Comparison of ENCODE assay signal across 27 mouse cellular contexts in the genomic region with DNA sequence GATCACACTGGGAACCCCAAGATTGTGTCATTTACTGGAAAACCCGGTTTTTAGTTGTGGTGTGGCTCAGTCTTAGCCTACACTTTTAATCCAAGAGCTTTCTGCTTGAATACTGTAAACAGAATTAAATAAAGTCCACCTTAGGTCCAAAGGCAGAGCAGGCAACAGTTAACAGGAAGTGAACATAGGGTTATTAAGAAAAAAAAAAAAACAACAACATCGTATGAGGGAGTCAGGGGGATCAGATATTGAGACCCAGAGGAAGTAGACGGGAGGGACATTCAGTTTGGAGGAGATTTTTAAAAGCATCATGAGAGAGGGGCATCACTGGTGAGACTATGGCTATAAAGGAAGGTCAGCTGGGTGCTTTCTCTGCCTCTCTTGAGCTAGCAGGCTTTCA. TPM values are rescaled to one million over a fixed set of nuclear protein-coding genes. Genes with fewer than 3 reads are reported as not detected.
"Had no signal": no experiment of that assay in that cellular context is flagged by ENCODE, and none has a peak within 500 bp of the region (broad histone marks: within the 10 kb centered on the region; RNA-seq: fewer than 3 reads in every experiment).

No protein-coding gene starts in this region.

- H3K4me3 ChIP-seq: embryonic facial prominence, embryonic 10.5 days; embryonic facial prominence, embryonic 12.5 days; embryonic facial prominence, embryonic 13.5 days; embryonic facial prominence, embryonic 15.5 days; erythroblast, embryonic 14.5 days; forebrain, embryonic 10.5 days; forebrain, embryonic 12.5 days; forebrain, embryonic 13.5 days; forebrain, embryonic 15.5 days; gastrocnemius, adult 2 months; heart, adult 2 months had no signal

- H3K27ac ChIP-seq: embryonic facial prominence, embryonic 10.5 days; embryonic facial prominence, embryonic 12.5 days; embryonic facial prominence, embryonic 13.5 days; embryonic facial prominence, embryonic 15.5 days; forebrain, embryonic 10.5 days; forebrain, embryonic 12.5 days; forebrain, embryonic 13.5 days; forebrain, embryonic 15.5 days; gastrocnemius, adult 2 months; heart, adult 2 months had no signal

- H3K9ac ChIP-seq: embryonic facial prominence, embryonic 12.5 days; embryonic facial prominence, embryonic 13.5 days; embryonic facial prominence, embryonic 15.5 days; forebrain, embryonic 12.5 days; forebrain, embryonic 13.5 days; forebrain, embryonic 15.5 days; forebrain, postnatal 0 days had no signal

- H3K4me2 ChIP-seq: embryonic facial prominence, embryonic 12.5 days; embryonic facial prominence, embryonic 13.5 days; embryonic facial prominence, embryonic 15.5 days; forebrain, embryonic 12.5 days; forebrain, embryonic 13.5 days; forebrain, embryonic 15.5 days had no signal

- DNase-seq: cerebellum, adult 9-10 months; cerebellum, adult 9-11 months; embryo, embryonic 11 days; gastrocnemius, adult 2 months; gastrocnemius, postnatal 10 days; gastrocnemius, postnatal 14 days; gastrocnemius, postnatal 25 days; gastrocnemius, postnatal 36 days; heart, adult 18-20 months; heart, adult 2 months had no signal

- H3K9me3 ChIP-seq: embryonic facial prominence, embryonic 10.5 days; embryonic facial prominence, embryonic 12.5 days; embryonic facial prominence, embryonic 13.5 days; embryonic facial prominence, embryonic 15.5 days; forebrain, embryonic 10.5 days; forebrain, embryonic 12.5 days; forebrain, embryonic 13.5 days; forebrain, embryonic 15.5 days had no signal

- ATAC-seq: forebrain, embryonic 13.5 days; forebrain, embryonic 14.5 days; forebrain, embryonic 15.5 days; forebrain, embryonic 16.5 days; forebrain, postnatal 0 days had no signal

- H3K36me3 ChIP-seq: embryonic facial prominence, embryonic 10.5 days; embryonic facial prominence, embryonic 12.5 days; embryonic facial prominence, embryonic 13.5 days; embryonic facial prominence, embryonic 15.5 days; forebrain, embryonic 10.5 days; forebrain, embryonic 12.5 days; forebrain, embryonic 15.5 days had no signal

- H3K4me1 ChIP-seq: embryonic facial prominence, embryonic 12.5 days had no signal

- H3K27me3 ChIP-seq: embryonic facial prominence, embryonic 12.5 days; embryonic facial prominence, embryonic 13.5 days; embryonic facial prominence, embryonic 15.5 days; forebrain, embryonic 12.5 days; forebrain, embryonic 13.5 days; forebrain, embryonic 15.5 days had no signal

RNA-seq across cellular contexts. Expression of a gene that starts 4.5 kb away (rescaled TPM):
- polyA plus RNA-seq: erythroblast, embryonic 14.5 days had no signal

RNA-seq across cellular contexts. Expression of a gene that starts 17.0 kb away (rescaled TPM):
- total RNA-seq: common myeloid progenitor, adult 5-6 weeks; gastrocnemius, postnatal 36 days; granulocyte monocyte progenitor cell, adult 5-6 weeks had no signal
- polyA plus RNA-seq: embryonic facial prominence, embryonic 11.5 days; embryonic facial prominence, embryonic 14.5 days; embryonic facial prominence, embryonic 15.5 days; forebrain, embryonic 10.5 days; forebrain, embryonic 11.5 days; forebrain, embryonic 12.5 days; forebrain, embryonic 14.5 days; forebrain, embryonic 16.5 days; heart, adult 2 months had no signal
